Comparison of ENCODE assay signal across 9 mouse cellular contexts in the genomic region with DNA sequence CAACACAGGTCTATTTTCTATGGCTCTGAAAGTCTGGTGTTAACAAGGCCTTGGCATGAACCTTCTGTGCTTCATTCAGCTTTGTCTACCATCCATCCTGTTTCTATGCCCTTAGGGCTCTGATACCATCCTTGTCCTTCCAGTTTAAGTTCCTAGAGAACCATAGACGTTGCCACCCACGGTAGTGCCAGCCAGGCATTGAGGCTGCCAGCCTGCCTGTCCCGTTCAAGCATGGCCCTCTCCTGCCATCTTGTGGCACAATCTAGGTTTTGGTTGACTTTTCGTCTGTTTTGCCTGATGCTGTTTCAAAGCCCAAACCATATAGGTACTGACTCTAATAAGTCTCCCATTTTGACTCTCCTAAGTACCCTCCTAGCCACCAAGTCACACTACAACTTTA. TPM values are rescaled to one million over a fixed set of nuclear protein-coding genes. Genes with fewer than 3 reads are reported as not detected.
DNase-seq lines count a peak whose midpoint lies in the region; ATAC-seq and TF ChIP-seq lines count a peak whose summit lies in the region.
"Had no signal": no experiment of that assay in that cellular context is flagged by ENCODE, and none has a peak within 500 bp of the region (broad histone marks: within the 10 kb centered on the region; RNA-seq: fewer than 3 reads in every experiment).

No protein-coding gene starts in this region.

- H3K27me3 ChIP-seq in heart, embryonic 11.5 days (ENCODE audit: control insufficient read depth, insufficient read depth, low read length): no peaks in the 10 kb centered on the region; the same call in 1 of the 2 replicates
- H3K27me3 ChIP-seq in hindbrain, embryonic 15.5 days: peaks cover 8% of the 10 kb centered on the region; the same call in 1 of the 2 replicates
- H3K27me3 ChIP-seq in midbrain, embryonic 12.5 days: peaks cover 19% of the 10 kb centered on the region
- H3K27me3 ChIP-seq in small intestine, adult 2 months (ENCODE audit: control insufficient read depth, insufficient read depth, low read length): no peaks in the 10 kb centered on the region

- 3% methylated on average over 4 of the region's 4 CpGs for WGBS in heart, embryonic 11.5 days (ENCODE audit: insufficient replicate concordance)
- 5% methylated on average over 4 of the region's 4 CpGs for WGBS in hindbrain, embryonic 15.5 days
- 9% methylated on average over 4 of the region's 4 CpGs for WGBS in midbrain, embryonic 12.5 days
- 2% methylated on average over 4 of the region's 4 CpGs for WGBS in small intestine, adult 2 months

- H3K4me1 ChIP-seq in heart, embryonic 11.5 days (ENCODE audit: control insufficient read depth, insufficient read depth, low read length): peaks cover 16% of the 10 kb centered on the region
- 0 out of 2 replicates have a peak, but pooled peaks cover 5% of the 10 kb centered on the region for H3K4me1 ChIP-seq in hindbrain, embryonic 15.5 days (replicated peaks)
- H3K4me1 ChIP-seq in midbrain, embryonic 12.5 days: peaks cover 9% of the 10 kb centered on the region; the same call in 1 of the 2 replicates
- H3K4me1 ChIP-seq in small intestine, adult 2 months (ENCODE audit: control insufficient read depth, insufficient read depth, insufficient read length, low read length): no peaks in the 10 kb centered on the region

- no peaks in the 10 kb centered on the region for H3K36me3 ChIP-seq in heart, embryonic 11.5 days (ENCODE audit: control insufficient read depth, insufficient read depth, low read length)
- H3K36me3 ChIP-seq in hindbrain, embryonic 15.5 days: no peaks in the 10 kb centered on the region
- H3K36me3 ChIP-seq in midbrain, embryonic 12.5 days: no peaks in the 10 kb centered on the region
- no peaks in the 10 kb centered on the region for H3K36me3 ChIP-seq in small intestine, adult 2 months (ENCODE audit: control insufficient read depth, insufficient read depth, low read length)

- H3K4me3 ChIP-seq in heart, embryonic 11.5 days (ENCODE audit: low read depth, low read length): no peak overlapping the region
- H3K4me3 ChIP-seq in hindbrain, embryonic 15.5 days: no peak overlapping the region
- H3K4me3 ChIP-seq in midbrain, embryonic 12.5 days: no peak overlapping the region
- no peak overlapping the region for H3K4me3 ChIP-seq in small intestine, adult 2 months (ENCODE audit: low read depth, low read length)
- H3K4me3 ChIP-seq: myocyte had no signal

- H3K9ac ChIP-seq in heart, embryonic 11.5 days (ENCODE audit: low read depth, low read length): no peak overlapping the region
- H3K9ac ChIP-seq in hindbrain, embryonic 15.5 days: no peak overlapping the region
- H3K9ac ChIP-seq in midbrain, embryonic 12.5 days (replicated peaks): no peak overlapping the region

- H3K4me2 ChIP-seq in heart, embryonic 11.5 days: no peak overlapping the region
- H3K4me2 ChIP-seq in hindbrain, embryonic 15.5 days: no peak overlapping the region
- H3K4me2 ChIP-seq in midbrain, embryonic 12.5 days (replicated peaks): no peak overlapping the region

- ATAC-seq in heart, embryonic 11.5 days (replicated peaks; ENCODE audit: insufficient number of reproducible peaks, low FRiP score, low TSS enrichment): no peak
- ATAC-seq in hindbrain, embryonic 15.5 days (ENCODE audit: low FRiP score, low read depth): peak; percentile 67
- ATAC-seq in midbrain, embryonic 12.5 days (ENCODE audit: low FRiP score, low read depth): 0 out of 2 replicates have a peak, but pooled peaks have one; percentile 35

- H3K27ac ChIP-seq in heart, embryonic 11.5 days (ENCODE audit: low read depth, low read length): no peak overlapping the region
- no peak overlapping the region for H3K27ac ChIP-seq in hindbrain, embryonic 15.5 days (replicated peaks)
- no peak overlapping the region for H3K27ac ChIP-seq in midbrain, embryonic 12.5 days (replicated peaks)
- H3K27ac ChIP-seq in small intestine, adult 2 months (ENCODE audit: insufficient read depth, low read depth, low read length): no peak overlapping the region

- TF ChIP-seq CTCF in small intestine, adult 2 months (IDR thresholded peaks at IDR 0.05; ENCODE audit: extremely low read depth, insufficient read length, insufficient replicate concordance, low read depth, low read length): peak; percentile 83

- peak; percentile 93 for DNase-seq in heart, adult 11 months
- DNase-seq in cerebellum, adult 9-10 months: peak; percentile 75
- peak; percentile 52 to 75 for DNase-seq in frontal cortex, postnatal 14 days (ENCODE audit: low spot score in 2 of 2)
- DNase-seq in layer of hippocampus, postnatal 14 days (ENCODE audit: low spot score in 2 of 2): peak; percentile 83 to 87

- no peaks in the 10 kb centered on the region for H3K9me3 ChIP-seq in heart, embryonic 11.5 days (replicated peaks; ENCODE audit: control insufficient read depth, low read length)
- H3K9me3 ChIP-seq in hindbrain, embryonic 15.5 days: no peaks in the 10 kb centered on the region
- no peaks in the 10 kb centered on the region for H3K9me3 ChIP-seq in midbrain, embryonic 12.5 days

- TF ChIP-seq POLR2A in small intestine, adult 2 months (IDR thresholded peaks at IDR 0.05; ENCODE audit: low read depth, low read length): no peak

RNA-seq across cellular contexts. Expression of a gene that starts 8.7 kb away (rescaled TPM):
- polyA plus RNA-seq in heart, embryonic 11.5 days (2014; fragmentation: Nextera tagmentation; extraction: Ambion mirVana): 0.52 TPM in 1 of 2 replicates, not detected in the other
- polyA plus RNA-seq in hindbrain, embryonic 15.5 days (2015; fragmentation: Nextera tagmentation; extraction: Ambion mirVana): 0.31 and 0.43 TPM in 2 replicates
- 10 to 100 TPM; 10.1 to 16.6 TPM for total RNA-seq in layer of hippocampus, postnatal 14 days (2021)
- polyA plus RNA-seq in midbrain, embryonic 12.5 days (2016; fragmentation: Nextera tagmentation; extraction: Ambion mirVana): 0.11 TPM in 1 of 2 replicates, not detected in the other
- 4.3 and 5.2 TPM in 2 replicates for polyA plus RNA-seq in small intestine, adult 2 months (2012; rRNA removed)
- polyA plus RNA-seq: myocyte had no signal
